In genomic region chr8:117322021-117322420, GRCm38 (mm10) we compare ENCODE assay signal across 9 mouse cellular contexts.
DNase-seq lines count a peak whose midpoint lies in the region; ATAC-seq and TF ChIP-seq lines count a peak whose summit lies in the region.
"Had no signal": no experiment of that assay in that cellular context is flagged by ENCODE, and none has a peak within 500 bp of the region (broad histone marks: within the 10 kb centered on the region; RNA-seq: fewer than 3 reads in every experiment).

No protein-coding gene starts in this region.

- H3K27me3 ChIP-seq in forebrain, postnatal 0 days (ENCODE audit: insufficient read depth, low read length), result no peaks in the 10 kb centered on the region
- no peaks in the 10 kb centered on the region for H3K27me3 ChIP-seq in neural tube, embryonic 13.5 days
- H3K27me3 ChIP-seq: limb, embryonic 12.5 days had no signal

- peaks cover 18% of the 10 kb centered on the region for H3K4me1 ChIP-seq in forebrain, postnatal 0 days (ENCODE audit: insufficient read depth)
- H3K4me1 ChIP-seq in neural tube, embryonic 13.5 days (replicated peaks), result peaks cover 78% of the 10 kb centered on the region

- H3K36me3 ChIP-seq in forebrain, postnatal 0 days (ENCODE audit: insufficient read depth), result no peaks in the 10 kb centered on the region
- no peaks in the 10 kb centered on the region for H3K36me3 ChIP-seq in neural tube, embryonic 13.5 days
- H3K36me3 ChIP-seq: limb, embryonic 12.5 days had no signal

- ATAC-seq in forebrain, postnatal 0 days, result peak; percentile 95
- peak; percentile 88 for ATAC-seq in neural tube, embryonic 13.5 days (ENCODE audit: low read depth)

- DNase-seq in adrenal gland, postnatal 25 days, result peak; percentile 1
- no peak for DNase-seq in adrenal gland, adult (ENCODE audit: inconsistent age in 2 of 2, low spot score in 1 of 2)
- DNase-seq in forebrain, postnatal 0 days, result peak; percentile 80
- peak; percentile 63 to 70 for DNase-seq in layer of hippocampus, postnatal 36 days
- DNase-seq in thymus, postnatal 14 days, result peak; percentile 79
- no peak for DNase-seq in kidney, adult 8-10 months
- no peak for DNase-seq in kidney, postnatal 14 days

- peak overlapping the region; percentile 78 for H3K27ac ChIP-seq in forebrain, postnatal 0 days (ENCODE audit: low read depth, low read length)
- peak overlapping the region; percentile 87 for H3K27ac ChIP-seq in neural tube, embryonic 13.5 days (replicated peaks)
- H3K27ac ChIP-seq: limb, embryonic 12.5 days had no signal

- peak overlapping the region; percentile 13 for H3K4me2 ChIP-seq in forebrain, postnatal 0 days (ENCODE audit: low read depth)
- peak overlapping the region; percentile 44 for H3K4me2 ChIP-seq in neural tube, embryonic 13.5 days
- H3K4me2 ChIP-seq: limb, embryonic 12.5 days had no signal

- TF ChIP-seq CTCF in forebrain, postnatal 0 days (IDR thresholded peaks at IDR 0.05; ENCODE audit: low read depth), result no peak

- 19% methylated on average over 6 of the region's 6 CpGs for WGBS in forebrain, postnatal 0 days
- 16% methylated on average over 6 of the region's 6 CpGs for WGBS in neural tube, embryonic 13.5 days

- H3K9me3 ChIP-seq in forebrain, postnatal 0 days (ENCODE audit: low read length), result no peaks in the 10 kb centered on the region
- no peaks in the 10 kb centered on the region for H3K9me3 ChIP-seq in neural tube, embryonic 13.5 days
- H3K9me3 ChIP-seq: limb, embryonic 12.5 days had no signal

- H3K4me3 ChIP-seq in forebrain, postnatal 0 days (ENCODE audit: low read depth, low read length), result no peak overlapping the region
- H3K4me3 ChIP-seq in neural tube, embryonic 13.5 days, result no peak overlapping the region
- H3K4me3 ChIP-seq: limb, embryonic 12.5 days had no signal

- H3K9ac ChIP-seq in forebrain, postnatal 0 days, result peak overlapping the region; percentile 18; the same call in 1 of the 2 replicates
- H3K9ac ChIP-seq in neural tube, embryonic 13.5 days, result peak overlapping the region; percentile 52; the same call in 1 of the 2 replicates
- H3K9ac ChIP-seq: limb, embryonic 12.5 days had no signal

Comparison
In these comparisons a context has a peak if more than half of its experiments do, and no peak if none do; other contexts are left out.
1. DNase-seq: peak in adrenal gland, postnatal 25 days (single experiment), forebrain, postnatal 0 days (single experiment), layer of hippocampus, postnatal 36 days (2 of 2) and thymus, postnatal 14 days (single experiment); none in adrenal gland, adult (0 of 2), kidney, adult 8-10 months (0 of 2) and kidney, postnatal 14 days (single experiment).